Mouse (Mus musculus): Measurements from ENCODE around the gene Ppara.

DNA sequence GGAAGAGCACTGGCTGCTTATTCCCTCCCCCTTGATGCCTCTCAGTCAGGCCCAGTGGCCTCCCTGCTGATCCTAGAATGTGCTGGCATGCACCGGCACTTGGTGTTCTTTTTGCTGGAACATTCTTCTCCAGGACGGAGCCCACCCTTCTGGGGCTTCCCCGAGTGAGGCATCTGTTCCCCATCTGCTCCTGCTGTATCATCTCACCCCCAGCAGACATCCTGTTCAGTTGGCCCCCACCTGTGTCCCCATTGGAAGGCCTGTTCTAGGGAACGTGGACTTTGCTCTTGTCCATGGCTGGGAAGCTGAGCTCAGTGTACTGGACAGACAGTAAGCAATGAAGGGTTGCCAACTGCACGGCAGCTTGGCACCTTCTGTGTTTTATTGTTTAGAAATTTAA lies 42.0 kb downstream of the Ppara start:
- TF ChIP-seq GATA1 (IDR thresholded peaks at IDR 0.05; ENCODE audit: borderline replicate concordance, low read length) (no peak), FLI1 (IDR thresholded peaks at IDR 0.05; ENCODE audit: low read length) (no peak)

Data from megakaryocyte, embryonic 14.5 days (primary cell).